Mouse (Mus musculus): ENCODE measurements at regions not wholly inside any gene's neighbourhood (a gene's known extent, or its start where the extent isn't known, plus 50 kb on each side); places are given as distances from the start of the nearest gene placed in this dataset.
"Not testable (repeated sequence)": the region's sequence is repeated elsewhere in the genome, so short reads cannot be mapped to it uniquely, and the experiment has no call there.

GRCm38 (mm10) chr12:27978257-27978931 is 573.8 kb downstream of the Dcdc2c start:
- ATAC-seq (replicated peaks; ENCODE audit: poor library complexity), result no peak

GRCm38 (mm10) chr12:27977548-27978256 is 574.5 kb downstream of the Dcdc2c start:
- ATAC-seq (replicated peaks; ENCODE audit: poor library complexity), result no peak

GRCm38 (mm10) chr12:27962908-27963307 is 589.3 kb downstream of the Dcdc2c start:
- no peak for ATAC-seq (replicated peaks; ENCODE audit: poor library complexity)

GRCm38 (mm10) chr12:27960064-27960463 is 592.1 kb downstream of the Dcdc2c start:
- ATAC-seq (replicated peaks; ENCODE audit: poor library complexity), result no peak

- ATAC-seq (replicated peaks; ENCODE audit: poor library complexity), result no peak
Measured at GRCm38 (mm10) chr12:27947646-27948045, 604.6 kb downstream of the Dcdc2c start.

GRCm38 (mm10) chr12:27946866-27947459 is 604.6 kb upstream of the Sox11 start:
- no peak for ATAC-seq (replicated peaks; ENCODE audit: poor library complexity)

GRCm38 (mm10) chr12:27945411-27945810 is 603.0 kb upstream of the Sox11 start:
- no peak for ATAC-seq (replicated peaks; ENCODE audit: poor library complexity)

- ATAC-seq (replicated peaks; ENCODE audit: poor library complexity), result no peak
Measured at GRCm38 (mm10) chr12:27941053-27941452, 598.7 kb upstream of the Sox11 start.

- ATAC-seq (replicated peaks; ENCODE audit: poor library complexity), result no peak
Measured at GRCm38 (mm10) chr12:27932382-27933140, 590.2 kb upstream of the Sox11 start.

GRCm38 (mm10) chr12:27928366-27928963 is 586.1 kb upstream of the Sox11 start:
- no peak for ATAC-seq (replicated peaks; ENCODE audit: poor library complexity)

GRCm38 (mm10) chr12:27926730-27927129 is 584.4 kb upstream of the Sox11 start:
- ATAC-seq (replicated peaks; ENCODE audit: poor library complexity), result no peak

- no peak for ATAC-seq (replicated peaks; ENCODE audit: poor library complexity)
Measured at GRCm38 (mm10) chr12:27920607-27921006, 578.2 kb upstream of the Sox11 start.

GRCm38 (mm10) chr12:27916401-27916920 is 574.1 kb upstream of the Sox11 start:
- no peak for ATAC-seq (replicated peaks; ENCODE audit: poor library complexity)

- ATAC-seq (replicated peaks; ENCODE audit: poor library complexity), result no peak
Measured at GRCm38 (mm10) chr12:27909417-27910100, 567.2 kb upstream of the Sox11 start.

- not testable (repeated sequence) for ATAC-seq (replicated peaks; ENCODE audit: poor library complexity)
Measured at GRCm38 (mm10) chr12:27896682-27897081, 554.3 kb upstream of the Sox11 start.

- no peak for ATAC-seq (replicated peaks; ENCODE audit: poor library complexity)
Measured at GRCm38 (mm10) chr12:27881720-27882119, 539.3 kb upstream of the Sox11 start.

GRCm38 (mm10) chr12:27866421-27866820 is 524.0 kb upstream of the Sox11 start:
- ATAC-seq (replicated peaks; ENCODE audit: poor library complexity), result no peak

- ATAC-seq (replicated peaks; ENCODE audit: poor library complexity), result no peak
Measured at GRCm38 (mm10) chr12:27849537-27849936, 507.2 kb upstream of the Sox11 start.

GRCm38 (mm10) chr12:27849099-27849498 is 506.7 kb upstream of the Sox11 start:
- no peak for ATAC-seq (replicated peaks; ENCODE audit: poor library complexity)

- ATAC-seq (replicated peaks; ENCODE audit: poor library complexity), result no peak
Measured at GRCm38 (mm10) chr12:27848141-27848540, 505.8 kb upstream of the Sox11 start.

Data from megakaryocyte progenitor cell, adult 5-6 weeks (primary cell).